Mouse (Mus musculus) neural tube, embryonic 14.5 days (tissue): Measurements from ENCODE around the gene Gpr183. TPM values are rescaled to one million over a fixed set of nuclear protein-coding genes. Genes with fewer than 3 reads are reported as not detected.

ENCODE experiments used
- ATAC-seq: fragments of 200-750 bp; cut with Nextera tagmentation; 2 replicates; pipeline ENCODE4 v1.8.0; 2017; ENCODE audit warnings: low read depth, mild to moderate bottlenecking, moderate TSS enrichment, moderate library complexity
- H3K27ac ChIP-seq: fragments of 300-500 bp; sonication (generic); 2 replicates; pipeline ENCODE4 v1.5.1; 2014; ENCODE audit warnings: low read depth, mild to moderate bottlenecking, control low read depth, low read length, moderate library complexity, mixed read lengths
- H3K27me3 ChIP-seq: fragments of 300-500 bp; sonication (generic); 2 replicates; pipeline ENCODE4 v1.6.1; 2014; ENCODE audit warnings: low read length; ENCODE audit not compliant: control insufficient read depth, insufficient read depth
- H3K36me3 ChIP-seq: fragments of 300-500 bp; sonication (generic); 2 replicates; pipeline ENCODE4 v1.6.1; 2014; ENCODE audit warnings: low read length, mixed read lengths; ENCODE audit not compliant: control insufficient read depth, insufficient read depth
- H3K4me1 ChIP-seq: fragments of 300-500 bp; sonication (generic); 2 replicates; pipeline ENCODE4 v1.6.1; 2014; ENCODE audit warnings: low read length; ENCODE audit not compliant: control insufficient read depth, insufficient read depth
- H3K4me2 ChIP-seq: fragments of 300-500 bp; sonication (generic); 2 replicates; pipeline ENCODE4 v1.6.1; 2014; ENCODE audit warnings: mild to moderate bottlenecking, low read depth, low read length, control low read depth
- H3K4me3 ChIP-seq: fragments of 300-500 bp; sonication (generic); 2 replicates; pipeline ENCODE4 v1.5.1; 2014; ENCODE audit warnings: low read depth, low read length, control low read depth, mixed read lengths
- H3K9ac ChIP-seq: fragments of 300-500 bp; sonication (generic); replicated peaks from 2 replicates; pipeline ENCODE4 v1.6.1; 2014; ENCODE audit warnings: low read depth, mild to moderate bottlenecking, control low read depth, low read length, mixed read lengths
- H3K9me3 ChIP-seq: fragments of 300-500 bp; sonication (generic); 2 replicates; pipeline ENCODE4 v1.6.1; 2016; ENCODE audit warnings: low read length; ENCODE audit not compliant: control insufficient read depth
- WGBS: fragments of 180-500 bp; shearing (Covaris S2); extraction: QIAGEN DNeasy Blood & Tissue Kit; methylation state at CpG from one replicate; pipeline ENCODE4 v1.1.7; 2014; 5-methylcytosine and 5-hydroxymethylcytosine counted together
- polyA plus RNA-seq: library from polyadenylated mRNA; unstranded; fragments of >200 nt; fragmentation: Nextera tagmentation; extraction: Ambion mirVana; gene quantifications from 2 replicates; pipeline ENCODE4 v1.2.1, GENCODE M21; 2014

The Gpr183 gene
- polyA plus RNA-seq, 1 experiment from 2014 or later, result 0.59 TPM

GRCm38 (mm10) chr14:121915143-121915542 lies 49.9 kb downstream of the Gpr183 start:
- no peak for ATAC-seq
- no peak overlapping the region for H3K4me3 ChIP-seq

DNA sequence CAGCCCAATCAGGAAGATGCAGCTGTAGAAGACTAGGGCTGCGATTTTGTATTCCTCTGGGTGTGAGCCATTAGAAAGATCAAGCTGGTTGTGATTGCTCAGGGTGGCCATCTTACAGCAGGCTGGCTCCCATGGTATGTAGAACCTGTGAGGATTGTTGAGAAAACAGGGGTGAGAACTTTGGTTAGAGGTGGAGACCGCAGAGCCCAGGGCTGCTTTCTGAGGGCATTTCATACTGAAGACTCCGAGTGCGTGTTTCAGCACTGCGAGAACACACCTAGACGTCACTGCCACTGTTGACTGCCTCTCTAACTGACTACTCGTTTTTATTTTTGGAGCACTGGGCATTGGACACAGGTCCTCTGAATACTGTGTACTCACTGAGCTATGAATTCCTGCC lies 52.5 kb downstream of the Gpr183 start:
- Histone ChIP-seq H3K9ac (no peak overlapping the region), H3K4me2 (no peak overlapping the region), H3K4me3 (no peak overlapping the region), H3K4me1 (no peaks in the 10 kb centered on the region), H3K9me3 (no peaks in the 10 kb centered on the region), H3K36me3 (peaks cover 18% of the 10 kb centered on the region), H3K27ac (no peak overlapping the region), H3K27me3 (no peaks in the 10 kb centered on the region)
- no peak for ATAC-seq
- WGBS, result 96% methylated on average over 7 of the region's 7 CpGs

More at GRCm38 (mm10) chr14:121915143-121915542, 49.9 kb downstream of the Gpr183 start:
- Histone ChIP-seq H3K9ac (no peak overlapping the region), H3K27me3 (no peaks in the 10 kb centered on the region), H3K4me2 (no peak overlapping the region), H3K27ac (no peak overlapping the region), H3K9me3 (no peaks in the 10 kb centered on the region), H3K36me3 (peaks cover 4% of the 10 kb centered on the region; the same call in 1 of the 2 replicates), H3K4me1 (no peaks in the 10 kb centered on the region)
- 90% methylated on average over 5 of the region's 5 CpGs for WGBS

DNA sequence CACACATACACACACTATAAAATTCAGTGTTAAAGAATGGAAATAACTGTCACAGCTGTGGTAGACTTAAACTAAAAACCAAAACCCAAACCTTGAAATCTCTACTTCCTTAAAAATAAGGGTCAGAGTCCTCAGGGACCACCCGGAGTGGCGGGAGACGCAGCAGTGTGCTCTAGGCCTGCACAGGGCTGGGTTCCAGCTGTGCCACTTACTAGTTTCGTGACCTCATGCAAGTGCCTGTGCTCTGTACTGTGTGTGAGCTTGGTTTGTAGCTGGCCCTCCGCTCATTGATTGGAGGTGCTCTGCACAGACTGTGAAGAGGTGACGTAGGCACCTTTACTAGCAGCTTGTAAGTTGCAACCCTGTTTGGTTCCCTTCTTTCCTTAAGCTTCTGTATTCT lies 55.1 kb downstream of the Gpr183 start:
- peaks cover 18% of the 10 kb centered on the region for H3K36me3 ChIP-seq
- WGBS, result 94% methylated on average over 6 of the region's 6 CpGs
- ATAC-seq, result no peak

DNA sequence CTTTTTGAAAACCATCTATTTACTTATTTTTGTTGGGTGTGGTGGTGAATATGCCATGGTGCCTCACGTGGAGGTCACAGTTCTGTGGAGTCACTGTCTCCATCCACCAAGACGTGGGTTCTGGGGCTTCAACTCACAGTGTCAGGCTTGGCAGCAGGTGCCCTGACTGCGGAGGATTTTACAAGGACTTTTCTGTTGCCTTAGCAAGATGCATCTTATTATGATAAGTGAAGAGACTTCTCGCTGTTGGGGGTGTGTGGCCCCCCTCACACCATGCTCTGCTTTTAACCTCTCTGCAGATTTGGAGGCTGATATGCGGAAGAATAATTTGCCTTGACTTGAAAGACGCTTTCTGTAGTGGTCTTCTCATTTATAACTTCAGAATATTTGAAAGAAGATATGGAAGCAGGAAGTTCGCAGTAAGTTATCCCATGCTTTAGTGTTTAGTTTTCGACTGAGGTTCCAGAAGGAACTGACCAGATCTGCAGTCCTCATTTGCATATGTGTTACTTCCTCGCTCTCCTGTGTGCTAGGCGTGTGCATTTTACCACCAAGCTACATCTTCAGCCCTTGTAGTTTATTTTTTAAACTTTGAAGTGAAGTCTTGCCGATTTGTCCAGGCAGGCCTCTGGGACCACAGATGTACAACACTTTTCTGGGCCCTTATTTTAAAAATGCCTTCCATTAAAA lies 57.9 kb downstream of the Gpr183 start:
- no peak for ATAC-seq
- Histone ChIP-seq H3K27me3 (no peaks in the 10 kb centered on the region), H3K4me2 (no peak overlapping the region), H3K36me3 (peaks cover 17% of the 10 kb centered on the region), H3K27ac (no peak overlapping the region), H3K4me3 (no peak overlapping the region), H3K9me3 (no peaks in the 10 kb centered on the region), H3K4me1 (no peaks in the 10 kb centered on the region), H3K9ac (no peak overlapping the region)
- WGBS, result 94% methylated on average over 11 of the region's 11 CpGs

More for the DNA sequence above, 55.1 kb downstream of the Gpr183 start:
- Histone ChIP-seq H3K27ac (no peak overlapping the region), H3K9ac (no peak overlapping the region), H3K9me3 (no peaks in the 10 kb centered on the region), H3K4me2 (no peak overlapping the region), H3K27me3 (no peaks in the 10 kb centered on the region), H3K4me3 (no peak overlapping the region), H3K4me1 (no peaks in the 10 kb centered on the region)

DNA sequence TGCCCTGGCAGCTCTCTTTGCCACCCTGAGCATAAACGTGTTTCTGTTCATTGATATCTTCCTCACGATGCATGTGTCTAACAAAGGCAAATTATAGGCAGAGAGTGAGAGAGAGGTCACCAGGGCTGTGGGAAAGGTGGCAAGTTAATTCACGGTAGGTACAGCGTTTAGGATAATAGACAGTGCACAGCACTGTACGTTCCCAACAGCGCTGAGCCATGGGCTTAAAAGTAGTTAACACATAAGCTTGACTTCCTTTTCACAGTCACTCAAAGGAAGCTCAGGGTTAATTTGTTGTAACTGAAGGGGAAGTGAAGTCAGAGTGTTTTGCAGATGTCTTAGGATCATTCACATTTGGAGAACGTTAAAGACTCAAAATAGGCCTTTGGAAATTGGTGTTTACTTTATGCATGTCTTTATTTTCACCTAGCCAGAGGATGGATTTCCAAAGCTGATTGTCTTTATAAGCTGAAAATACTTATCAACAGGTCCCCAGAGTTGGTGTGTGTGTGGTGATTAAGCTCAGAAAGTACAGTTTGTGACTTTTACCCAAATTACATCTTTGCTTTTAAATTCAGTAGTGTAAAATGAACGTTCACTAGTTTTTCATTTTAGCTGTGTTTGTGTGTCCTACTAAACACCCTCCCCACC lies 58.5 kb downstream of the Gpr183 start:
- Histone ChIP-seq H3K27me3 (no peaks in the 10 kb centered on the region), H3K36me3 (peaks cover 14% of the 10 kb centered on the region), H3K9ac (no peak overlapping the region), H3K4me2 (no peak overlapping the region), H3K9me3 (no peaks in the 10 kb centered on the region), H3K4me3 (no peak overlapping the region), H3K4me1 (no peaks in the 10 kb centered on the region), H3K27ac (no peak overlapping the region)
- 84% methylated on average over 8 of the region's 8 CpGs for WGBS
- no peak for ATAC-seq

DNA sequence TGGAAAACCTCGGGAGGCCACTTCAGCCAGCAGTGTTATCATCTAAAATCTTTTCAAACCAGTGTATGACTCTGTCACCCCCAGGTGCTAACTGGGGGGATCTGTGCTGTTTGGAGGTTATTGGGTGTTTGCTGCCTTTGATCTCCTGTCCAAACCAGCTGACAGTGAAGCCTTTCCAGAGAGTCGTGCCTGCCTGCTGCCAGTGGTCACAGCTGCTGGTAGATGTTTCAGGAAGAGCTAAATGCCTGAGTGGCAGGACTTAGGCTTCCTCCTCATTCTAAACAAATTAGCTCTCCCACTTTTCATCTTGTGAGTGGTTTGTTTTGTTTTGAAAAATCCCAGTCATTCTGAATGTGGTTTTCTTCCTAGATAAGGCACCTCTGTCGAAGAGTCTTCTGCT lies 60.2 kb downstream of the Gpr183 start:
- Histone ChIP-seq H3K36me3 (peaks cover 11% of the 10 kb centered on the region), H3K27me3 (no peaks in the 10 kb centered on the region), H3K4me3 (no peak overlapping the region), H3K4me2 (no peak overlapping the region), H3K9ac (no peak overlapping the region), H3K4me1 (no peaks in the 10 kb centered on the region), H3K9me3 (no peaks in the 10 kb centered on the region), H3K27ac (no peak overlapping the region)
- no peak for ATAC-seq
- 63% methylated on average over 3 of the region's 3 CpGs for WGBS

DNA sequence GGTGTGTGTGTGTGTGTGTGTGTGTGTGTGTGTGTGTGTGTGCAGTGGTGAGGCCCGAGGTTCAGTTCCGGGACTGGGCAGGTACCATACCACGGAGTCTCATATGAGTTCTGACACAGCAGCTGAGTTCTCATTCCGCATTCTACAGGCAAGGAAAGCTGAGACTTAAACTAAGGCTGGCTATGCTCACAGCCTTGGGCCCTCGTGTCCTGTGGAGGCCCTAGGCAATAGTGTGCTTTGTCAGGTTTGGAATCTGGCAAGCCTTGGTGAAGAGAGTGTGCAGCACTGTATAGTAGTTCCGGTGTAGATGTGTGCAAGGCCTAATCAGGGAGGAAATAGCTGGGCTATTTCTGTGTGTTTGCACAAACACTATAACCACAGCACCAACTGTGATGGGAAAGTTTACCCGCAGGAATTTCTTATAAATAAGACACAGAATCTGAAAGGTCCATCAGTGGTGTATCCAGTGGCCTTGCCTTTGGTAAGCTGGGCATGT lies 61.6 kb downstream of the Gpr183 start:
- no peak overlapping the region for H3K4me2 ChIP-seq
- no peaks in the 10 kb centered on the region for H3K9me3 ChIP-seq
- H3K4me1 ChIP-seq, result no peaks in the 10 kb centered on the region
- no peak overlapping the region for H3K9ac ChIP-seq
- H3K27me3 ChIP-seq, result no peaks in the 10 kb centered on the region
- ATAC-seq, result no peak
- peaks cover 7% of the 10 kb centered on the region; the same call in 1 of the 2 replicates for H3K36me3 ChIP-seq
- WGBS, result 96% methylated on average over 7 of the region's 7 CpGs
- H3K4me3 ChIP-seq, result no peak overlapping the region
- no peak overlapping the region for H3K27ac ChIP-seq

Other genes with a start within 250 kb of the Gpr183 start
- gene Dock9, start 167.4 kb downstream of the Gpr183 start, polyA plus RNA-seq, result 11.2 and 13.2 TPM in 2 replicates
- gene Ubac2, start 86.6 kb downstream of the Gpr183 start, polyA plus RNA-seq, result 48.7 and 59.9 TPM in 2 replicates
- gene Gpr18, start 49.4 kb downstream of the Gpr183 start, polyA plus RNA-seq, result 0.54 TPM in 1 of 2 replicates, not detected in the other
- not detected in 2 replicates for gene Timm8a2, start 69.5 kb upstream of the Gpr183 start, polyA plus RNA-seq
- gene Tm9sf2, start 141.8 kb upstream of the Gpr183 start, polyA plus RNA-seq, result 106 and 127 TPM in 2 replicates
- gene Clybl, start 216.5 kb upstream of the Gpr183 start, polyA plus RNA-seq, result 9.1 and 10.8 TPM in 2 replicates